Mouse (Mus musculus) small intestine, adult 2 months (tissue): ENCODE data around the gene Grk1. TPM values are rescaled to one million over a fixed set of nuclear protein-coding genes. Genes with fewer than 3 reads are reported as not detected.
A peak's percentile ranks its signal among the peaks of the same experiment; 100 is the strongest.

Experiments used
- H3K27ac ChIP-seq: fragments of 200-500 bp; 2 replicates; pipeline ENCODE4 v1.5.1; 2012; ENCODE audit warnings: low read depth, low read length, control low read depth, inconsistent platforms; ENCODE audit not compliant: insufficient read depth
- H3K27me3 ChIP-seq: fragments of 200-500 bp; 2 replicates; pipeline ENCODE4 v1.6.1; 2012; ENCODE audit warnings: mild to moderate bottlenecking, moderate library complexity, low read length, inconsistent platforms; ENCODE audit not compliant: control insufficient read depth, insufficient read depth
- H3K36me3 ChIP-seq: fragments of 200-500 bp; 2 replicates; pipeline ENCODE4 v1.6.1; 2012; ENCODE audit warnings: mild to moderate bottlenecking, low read length, control low read depth, inconsistent platforms; ENCODE audit not compliant: control insufficient read depth, insufficient read depth
- H3K4me1 ChIP-seq: fragments of 200-500 bp; 2 replicates; pipeline ENCODE4 v1.6.1; 2012; ENCODE audit warnings: low read length, inconsistent platforms, mixed read lengths; ENCODE audit not compliant: control insufficient read depth, insufficient read depth, insufficient read length
- H3K4me3 ChIP-seq: fragments of 200-500 bp; 2 replicates; pipeline ENCODE4 v1.5.1; 2012; ENCODE audit warnings: low read depth, mild to moderate bottlenecking, control low read depth, inconsistent platforms, low read length, moderate library complexity
- CTCF ChIP-seq: fragments of 200-500 bp; IDR thresholded peaks from 2 replicates; pipeline ENCODE4 v1.5.1; 2012; ENCODE audit warnings: low read depth, mild to moderate bottlenecking, control low read depth, inconsistent platforms, low read length, moderate library complexity, mixed read lengths; ENCODE audit not compliant: insufficient replicate concordance, insufficient read length; ENCODE audit errors: extremely low read depth
- POLR2A ChIP-seq: fragments of 200-500 bp; IDR thresholded peaks from 2 replicates; pipeline ENCODE4 v1.6.1; 2012; ENCODE audit warnings: low read depth, mild to moderate bottlenecking, control low read depth, inconsistent platforms, low read length, moderate library complexity
- WGBS: fragments of 180-500 bp; shearing (Covaris S2); methylation state at CpG from one replicate; pipeline ENCODE4 v1.1.7; 2018; 5-methylcytosine and 5-hydroxymethylcytosine counted together
- polyA plus RNA-seq: library from polyadenylated mRNA; depleted of rRNA; stranded (reverse); fragments of >200 nt; gene quantifications from 2 replicates; pipeline ENCODE4 v1.2.3, GENCODE M21; 2012; rRNA removed

Gene Grk1
- polyA plus RNA-seq, 1 experiment: not detected

DNA sequence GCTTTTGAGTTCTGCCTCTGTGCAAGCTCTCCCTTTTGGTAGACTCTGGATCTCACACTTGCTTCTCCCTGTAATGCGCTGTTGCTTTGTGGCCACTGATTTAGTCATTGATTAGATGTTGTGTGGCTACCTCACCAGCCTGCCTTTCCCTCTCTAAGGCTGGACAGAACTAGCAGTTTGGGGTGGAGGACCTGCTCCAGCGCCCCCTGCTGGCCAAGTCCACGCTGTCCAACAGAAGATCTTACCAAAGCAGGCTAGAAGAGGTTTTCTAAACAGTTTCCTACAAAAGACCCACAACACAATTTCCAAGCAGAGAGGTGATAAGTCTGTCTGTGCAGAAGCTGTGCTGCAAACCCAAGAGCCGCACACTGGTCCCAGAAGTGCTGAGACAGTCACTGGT is 57.0 kb downstream of the Grk1 start:
- Histone ChIP-seq H3K4me3 (no peak overlapping the region), H3K27me3 (no peaks in the 10 kb centered on the region), H3K4me1 (peaks cover 25% of the 10 kb centered on the region), H3K27ac (peak overlapping the region; percentile 78), H3K36me3 (peaks cover 8% of the 10 kb centered on the region; the same call in 1 of the 2 replicates)
- 23% methylated on average over 4 of the region's 4 CpGs for WGBS
- TF ChIP-seq CTCF (peak; percentile 88; the same call in 1 of the 2 replicates), POLR2A (no peak)

DNA sequence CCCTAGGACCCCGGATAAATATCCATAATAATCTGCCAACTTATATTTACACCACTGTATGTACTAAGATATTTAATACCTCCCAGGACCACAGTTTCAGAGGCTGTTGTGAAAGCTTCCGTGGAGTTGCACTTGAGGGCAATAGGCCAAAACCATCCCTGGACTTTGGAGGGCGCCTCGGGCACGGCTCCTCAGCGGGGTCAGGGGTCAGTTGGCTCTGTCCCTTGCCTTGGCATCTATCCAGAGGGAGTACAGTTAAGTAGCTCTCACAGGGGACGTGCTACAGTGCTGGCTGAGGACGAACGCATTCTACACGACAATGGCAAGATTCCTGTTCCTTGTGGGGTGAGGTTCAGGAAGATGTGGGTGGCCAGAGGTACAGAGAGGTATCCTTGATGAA is 57.5 kb downstream of the Grk1 start:
- Histone ChIP-seq H3K4me3 (no peak overlapping the region), H3K4me1 (peaks cover 25% of the 10 kb centered on the region), H3K27me3 (no peaks in the 10 kb centered on the region), H3K36me3 (peaks cover 9% of the 10 kb centered on the region; the same call in 1 of the 2 replicates), H3K27ac (peak overlapping the region; percentile 78)
- TF ChIP-seq CTCF: no peak
- no peak for TF ChIP-seq POLR2A
- WGBS: 14% methylated on average over 10 of the region's 10 CpGs

DNA sequence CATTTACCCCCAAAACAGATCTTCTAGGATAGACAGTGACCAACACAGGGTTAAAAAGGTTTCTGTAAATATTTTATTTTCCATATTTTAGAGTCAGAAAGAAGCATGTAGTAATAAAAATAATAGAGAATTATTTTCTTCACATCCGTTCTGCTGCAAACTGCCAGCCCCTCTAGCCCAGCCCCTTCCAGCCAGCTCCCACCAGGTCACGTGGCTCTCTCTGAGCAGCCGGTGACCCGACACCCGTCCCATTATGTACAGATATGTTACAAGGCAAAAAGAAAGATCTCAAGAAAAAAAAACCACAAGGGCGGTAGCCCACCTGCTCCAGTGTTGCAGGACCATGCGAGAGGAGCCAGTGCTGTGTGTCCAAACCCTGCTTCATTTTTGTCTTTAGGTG is 60.4 kb downstream of the Grk1 start:
- Histone ChIP-seq H3K27me3 (no peaks in the 10 kb centered on the region), H3K27ac (no peak overlapping the region), H3K36me3 (peaks cover 19% of the 10 kb centered on the region; the same call in 1 of the 2 replicates), H3K4me1 (peaks cover 25% of the 10 kb centered on the region), H3K4me3 (no peak overlapping the region)
- no peak for TF ChIP-seq CTCF
- TF ChIP-seq POLR2A: no peak
- WGBS: 80% methylated on average over 7 of the region's 7 CpGs

DNA sequence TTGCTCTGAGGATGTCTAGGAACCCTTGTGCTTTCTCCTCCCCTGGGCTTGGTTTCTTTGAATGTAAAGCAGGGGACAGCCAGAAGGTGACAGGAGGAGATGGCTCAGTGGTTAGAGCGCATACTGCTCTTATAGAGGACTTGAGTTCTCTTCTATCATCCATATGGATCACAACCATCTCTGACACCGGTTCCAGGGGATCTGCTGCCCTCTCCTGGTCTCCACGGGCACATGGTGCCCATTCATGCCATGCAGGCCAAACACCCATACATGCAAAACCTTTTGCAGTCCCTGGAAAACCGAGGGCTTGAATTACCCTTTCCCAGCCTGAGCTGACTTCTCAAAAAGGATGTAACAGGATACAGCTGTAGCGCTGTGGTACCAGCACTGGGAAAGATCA is 62.1 kb downstream of the Grk1 start:
- H3K27ac ChIP-seq: no peak overlapping the region
- no peaks in the 10 kb centered on the region for H3K27me3 ChIP-seq
- TF ChIP-seq CTCF (peak; percentile 64; the same call in 1 of the 2 replicates), POLR2A (no peak)
- H3K4me1 ChIP-seq: peaks cover 13% of the 10 kb centered on the region
- H3K4me3 ChIP-seq: no peak overlapping the region
- peaks cover 22% of the 10 kb centered on the region; the same call in 1 of the 2 replicates for H3K36me3 ChIP-seq
- 60% methylated on average over 5 of the region's 5 CpGs for WGBS

DNA sequence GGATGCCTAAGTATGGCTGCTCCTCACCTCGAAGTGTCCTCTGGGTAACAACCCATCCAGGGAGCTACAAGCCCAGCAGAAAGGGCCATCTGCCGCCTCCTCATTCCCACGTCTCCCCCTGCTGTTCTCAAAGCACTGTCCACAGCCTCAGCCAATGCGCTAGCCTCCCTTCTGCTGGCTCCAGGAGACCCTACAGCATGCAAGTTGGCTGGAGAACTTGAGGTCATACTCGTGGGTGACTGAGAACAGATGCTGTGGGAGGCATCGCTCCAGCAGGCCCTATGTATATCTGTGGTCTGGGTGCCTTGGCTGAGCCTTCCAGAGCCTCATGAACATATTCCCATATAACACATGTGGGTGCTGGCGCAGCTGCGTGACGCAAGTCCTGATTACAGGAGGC is 63.9 kb downstream of the Grk1 start:
- no peak for TF ChIP-seq POLR2A
- no peak for TF ChIP-seq CTCF
- H3K27me3 ChIP-seq: no peaks in the 10 kb centered on the region
- H3K4me1 ChIP-seq: no peaks in the 10 kb centered on the region
- WGBS: 86% methylated on average over 9 of the region's 9 CpGs
- no peak overlapping the region for H3K4me3 ChIP-seq
- H3K27ac ChIP-seq: no peak overlapping the region
- peaks cover 31% of the 10 kb centered on the region; the same call in 1 of the 2 replicates for H3K36me3 ChIP-seq

DNA sequence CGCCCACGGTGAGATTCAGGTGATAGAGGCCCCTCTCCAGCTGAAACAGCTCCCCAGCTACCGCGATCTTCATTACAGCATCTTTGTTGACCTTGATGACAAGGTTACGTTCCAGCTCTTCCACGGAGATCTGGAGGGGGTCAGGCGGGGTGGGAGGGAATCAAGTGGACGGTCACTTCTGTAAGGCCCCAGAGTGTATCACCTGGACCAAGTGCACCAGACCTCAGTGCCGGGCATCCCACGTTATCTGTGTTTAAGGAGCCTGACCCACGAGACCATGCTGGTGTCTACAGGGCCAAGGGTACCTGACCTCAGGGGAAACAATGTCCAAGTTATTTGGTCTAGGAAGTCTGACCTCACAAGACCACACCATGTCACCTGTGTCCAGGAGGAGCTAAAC is 66.6 kb downstream of the Grk1 start:
- H3K27me3 ChIP-seq: no peaks in the 10 kb centered on the region
- peaks cover 36% of the 10 kb centered on the region for H3K36me3 ChIP-seq
- no peaks in the 10 kb centered on the region for H3K4me1 ChIP-seq
- TF ChIP-seq POLR2A (no peak), CTCF (no peak)
- 86% methylated on average over 11 of the region's 11 CpGs for WGBS
- H3K4me3 ChIP-seq: no peak overlapping the region
- no peak overlapping the region for H3K27ac ChIP-seq

Other genes starting within 250 kb of the Grk1 start
- 355 and 658 TPM in 2 replicates for gene Lamp1, start 245.9 kb upstream of the Grk1 start, polyA plus RNA-seq
- 22.5 and 58.8 TPM in 2 replicates for gene Grtp1, start 204.5 kb upstream of the Grk1 start, polyA plus RNA-seq
- not detected in 2 replicates for gene Adprhl1, start 150.9 kb upstream of the Grk1 start, polyA plus RNA-seq
- gene Dcun1d2, start 117.0 kb upstream of the Grk1 start, polyA plus RNA-seq: 7.0 and 8.7 TPM in 2 replicates
- gene Tmco3, start 116.9 kb upstream of the Grk1 start, polyA plus RNA-seq: 11.4 and 38.4 TPM in 2 replicates
- 13.3 and 22.7 TPM in 2 replicates for gene Tfdp1, start 66.3 kb upstream of the Grk1 start, polyA plus RNA-seq
- gene Atp4b, start 8.3 kb upstream of the Grk1 start, polyA plus RNA-seq: 0.06 and 0.13 TPM in 2 replicates
- 7.3 and 11.0 TPM in 2 replicates for gene Tmem255b, start 30.1 kb downstream of the Grk1 start, polyA plus RNA-seq
- 42.6 and 58.3 TPM in 2 replicates for gene Gas6, start 89.4 kb downstream of the Grk1 start, polyA plus RNA-seq
- not detected in 2 replicates for gene 1700029H14Rik, start 157.4 kb downstream of the Grk1 start, polyA plus RNA-seq